Mouse (Mus musculus) olfactory bulb, adult 2 months (tissue): ENCODE measurements around the gene Tlcd2. TPM values are rescaled to one million over a fixed set of nuclear protein-coding genes. Genes with fewer than 3 reads are reported as not detected.

Experiments used
- H3K27ac ChIP-seq: fragments of 200-500 bp; 2 replicates; pipeline ENCODE4 v1.5.1; 2012; ENCODE audit warnings: low read depth, low read length; ENCODE audit not compliant: insufficient read depth
- H3K4me1 ChIP-seq: fragments of 200-500 bp; 2 replicates; pipeline ENCODE4 v1.6.1; 2012; ENCODE audit warnings: low read length; ENCODE audit not compliant: control insufficient read depth, insufficient read depth
- H3K4me3 ChIP-seq: fragments of 200-500 bp; 2 replicates; pipeline ENCODE4 v1.5.1; 2012; ENCODE audit warnings: mild to moderate bottlenecking, low read depth, low read length, moderate library complexity; ENCODE audit not compliant: insufficient read depth
- CTCF ChIP-seq: fragments of 200-500 bp; IDR thresholded peaks from 2 replicates; pipeline ENCODE4 v1.5.1; 2012; ENCODE audit warnings: low read depth, mild to moderate bottlenecking, low read length, moderate library complexity; ENCODE audit not compliant: insufficient read depth
- POLR2A ChIP-seq: fragments of 200-500 bp; IDR thresholded peaks from 2 replicates; pipeline ENCODE4 v1.6.1; 2012; ENCODE audit warnings: mild to moderate bottlenecking, low read depth, low read length, moderate library complexity; ENCODE audit not compliant: insufficient read depth
- WGBS: fragments of 180-500 bp; shearing (Covaris S2); methylation state at CpG from one replicate; pipeline ENCODE4 v1.1.7; 2018; 5-methylcytosine and 5-hydroxymethylcytosine counted together
- polyA plus RNA-seq: library from polyadenylated mRNA; stranded (reverse); fragments of >200 nt; gene quantifications from 2 replicates; pipeline ENCODE4 v1.2.4, GENCODE M21; 2012; ENCODE audit warnings: low replicate concordance; ENCODE audit not compliant: missing spikeins, insufficient read depth, insufficient read length

The Tlcd2 gene
- polyA plus RNA-seq, 1 experiment, result not detected

DNA sequence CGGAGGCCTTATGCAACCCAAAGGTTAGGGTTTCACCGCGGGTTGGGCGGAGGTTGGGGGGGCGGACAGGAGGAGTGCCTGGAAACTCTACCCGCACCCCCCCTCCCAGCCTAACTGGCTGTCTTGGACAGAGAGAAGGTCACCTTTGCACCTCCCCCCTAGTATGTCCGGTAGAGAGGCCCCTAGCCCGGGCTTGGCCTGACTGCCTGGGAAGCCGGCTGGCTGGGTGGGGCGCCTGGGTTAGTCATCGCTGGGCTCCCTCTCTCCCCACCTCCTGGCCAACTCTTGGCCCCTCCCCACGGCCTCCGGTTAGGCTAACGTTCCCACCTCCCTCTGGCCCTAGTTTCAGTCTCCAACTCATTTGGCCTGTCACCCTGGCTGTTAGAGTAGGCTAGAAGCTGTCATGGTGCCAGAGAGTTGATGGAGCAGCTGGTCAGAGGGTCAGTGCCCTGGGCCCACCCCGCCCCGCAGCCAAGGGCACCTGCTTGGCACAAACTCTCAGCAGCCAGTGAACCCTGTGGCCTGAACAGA lies 803 bp downstream of the Tlcd2 start:
- WGBS, result 4% methylated on average over 15 of the region's 16 CpGs
- Histone ChIP-seq H3K27ac (peak overlapping the region; percentile 20; the same call in 1 of the 2 replicates), H3K4me3 (peak overlapping the region; percentile 80), H3K4me1 (peaks cover 28% of the 10 kb centered on the region)
- TF ChIP-seq POLR2A, result no peak
- no peak for TF ChIP-seq CTCF

DNA sequence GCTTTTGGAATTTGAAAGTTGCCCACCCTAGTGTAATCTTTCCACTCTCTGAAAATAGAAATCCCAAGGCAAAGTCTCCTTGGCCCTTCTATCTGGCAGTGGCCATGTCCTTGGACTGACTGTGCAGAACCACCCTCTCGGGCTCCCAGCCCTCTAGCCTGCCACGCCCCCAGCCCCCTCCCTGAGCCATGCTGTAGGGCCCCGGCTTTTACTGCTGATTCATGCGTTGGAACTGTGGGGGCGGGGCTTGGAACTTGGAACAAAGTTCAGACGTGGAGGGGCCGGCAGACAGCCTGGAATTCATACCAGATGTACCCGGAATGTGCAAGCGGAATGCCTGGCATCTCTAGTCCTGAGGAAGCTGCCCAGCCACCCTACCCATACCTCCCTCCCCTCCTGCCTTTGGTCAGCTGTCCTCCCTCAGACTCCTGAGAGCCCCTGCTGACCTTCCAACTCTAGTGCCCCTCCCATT lies 1.4 kb downstream of the Tlcd2 start:
- TF ChIP-seq POLR2A (no peak), CTCF (no peak)
- H3K27ac ChIP-seq, result no peak overlapping the region; the same call in 1 of the 2 replicates
- H3K4me3 ChIP-seq, result peak overlapping the region; percentile 12; the same call in 1 of the 2 replicates

DNA sequence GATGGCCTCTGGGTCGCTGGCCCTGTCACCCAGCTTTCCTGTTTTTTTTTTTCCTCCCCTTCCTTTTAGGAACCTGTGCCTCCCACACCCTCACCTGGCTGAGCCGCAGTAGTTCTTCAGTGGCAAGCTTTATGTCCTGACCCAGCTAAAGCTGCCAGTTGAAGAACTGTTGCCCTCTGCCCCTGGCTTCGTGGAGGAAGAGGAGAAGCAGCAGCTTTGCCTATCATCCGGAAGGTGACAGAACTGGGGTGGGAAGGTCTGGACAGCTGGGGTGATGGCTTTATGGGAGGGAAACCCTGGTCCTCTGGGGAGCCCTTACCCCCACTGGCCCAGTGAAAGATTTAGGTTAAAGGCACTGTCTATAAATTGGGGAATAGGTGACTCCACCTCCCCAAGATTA lies 2.1 kb downstream of the Tlcd2 start:
- no peak overlapping the region for H3K27ac ChIP-seq
- TF ChIP-seq CTCF (no peak), POLR2A (no peak)
- 83% methylated on average over 4 of the region's 4 CpGs for WGBS
- H3K4me1 ChIP-seq, result peaks cover 34% of the 10 kb centered on the region
- no peak overlapping the region for H3K4me3 ChIP-seq

More for the DNA sequence above, 1.4 kb downstream of the Tlcd2 start:
- WGBS, result 10% methylated on average over 9 of the region's 9 CpGs
- peaks cover 31% of the 10 kb centered on the region for H3K4me1 ChIP-seq

GRCm38 (mm10) chr11:75464417-75464816 lies 2.9 kb downstream of the Tlcd2 start:
- WGBS, result 83% methylated on average over 6 of the region's 6 CpGs
- TF ChIP-seq CTCF (no peak), POLR2A (no peak)

DNA sequence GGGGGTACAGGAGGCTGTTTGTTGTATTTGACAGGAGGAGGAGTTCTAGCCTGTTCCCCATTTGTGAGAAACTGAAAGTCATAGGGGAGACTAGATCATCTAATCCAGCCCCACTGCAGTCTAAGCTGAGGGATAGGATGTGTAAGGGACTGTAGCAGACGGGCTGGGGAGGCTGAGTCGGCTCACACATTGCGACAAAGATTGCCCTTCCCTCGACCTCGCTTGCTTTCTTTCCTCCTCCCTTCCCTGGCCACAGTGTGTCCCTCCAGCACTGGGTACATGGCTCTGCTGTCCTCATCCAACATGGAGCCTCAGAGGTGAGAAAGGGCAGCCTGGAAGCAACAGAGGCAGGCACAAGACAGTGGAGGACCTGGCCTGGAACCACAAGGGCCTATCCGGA lies 3.5 kb downstream of the Tlcd2 start:
- Histone ChIP-seq H3K4me3 (no peak overlapping the region), H3K27ac (no peak overlapping the region), H3K4me1 (peaks cover 25% of the 10 kb centered on the region)
- WGBS, result 87% methylated on average over 6 of the region's 6 CpGs
- TF ChIP-seq CTCF (no peak), POLR2A (no peak)

More at GRCm38 (mm10) chr11:75464417-75464816, 2.9 kb downstream of the Tlcd2 start:
- Histone ChIP-seq H3K4me1 (peaks cover 31% of the 10 kb centered on the region), H3K4me3 (no peak overlapping the region), H3K27ac (no peak overlapping the region)

- TF ChIP-seq POLR2A (no peak), CTCF (no peak)
- no peak overlapping the region for H3K4me3 ChIP-seq
- H3K27ac ChIP-seq, result no peak overlapping the region
- WGBS, result 99% methylated on average over 4 of the region's 4 CpGs
- H3K4me1 ChIP-seq, result peaks cover 24% of the 10 kb centered on the region
Observed at GRCm38 (mm10) chr11:75466731-75467505, 5.4 kb downstream of the Tlcd2 start.

DNA sequence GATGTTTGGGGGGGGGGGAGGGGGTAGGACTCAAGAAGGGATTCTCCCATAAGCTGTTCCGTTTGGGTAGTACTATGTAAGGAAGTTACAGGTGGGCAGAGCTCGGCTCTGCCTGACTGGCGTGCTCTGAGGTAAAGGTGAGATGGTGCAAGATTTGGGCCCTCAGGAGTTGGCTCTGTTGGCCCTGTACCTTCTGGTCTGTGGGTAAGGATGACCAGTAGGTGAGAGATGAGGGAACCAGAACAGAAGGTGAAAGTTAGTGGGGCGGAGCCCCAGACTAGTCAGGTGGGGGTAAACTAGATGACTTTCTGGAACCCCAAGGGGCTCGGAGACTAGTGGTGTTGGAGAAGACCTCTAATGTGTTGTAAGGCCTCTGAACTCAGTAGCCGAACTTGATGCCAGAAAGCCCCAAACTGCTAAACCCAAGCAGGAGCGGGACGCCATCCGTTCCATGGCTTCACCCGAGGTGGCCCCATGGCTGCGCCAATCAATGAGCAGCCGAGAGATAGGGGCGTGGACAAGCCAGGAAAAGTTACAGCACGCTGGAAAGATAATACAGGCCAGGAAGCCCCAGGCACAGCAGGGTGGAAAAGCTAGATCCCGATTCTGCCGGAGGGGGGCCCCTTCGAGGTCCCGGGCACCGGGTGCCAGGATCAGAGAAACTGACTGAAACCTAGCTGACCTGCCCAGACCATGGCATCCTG lies 6.1 kb downstream of the Tlcd2 start:
- no peak overlapping the region for H3K27ac ChIP-seq
- WGBS, result 22% methylated on average over 19 of the region's 19 CpGs
- TF ChIP-seq CTCF (no peak), POLR2A (no peak)
- peaks cover 18% of the 10 kb centered on the region for H3K4me1 ChIP-seq
- H3K4me3 ChIP-seq, result peak overlapping the region; percentile 10; the same call in 1 of the 2 replicates

GRCm38 (mm10) chr11:75468410-75468809 lies 6.9 kb downstream of the Tlcd2 start:
- TF ChIP-seq POLR2A (no peak), CTCF (no peak)
- WGBS, result 67% methylated on average over 7 of the region's 7 CpGs
- Histone ChIP-seq H3K4me3 (no peak overlapping the region), H3K27ac (no peak overlapping the region), H3K4me1 (peaks cover 12% of the 10 kb centered on the region)

- Histone ChIP-seq H3K27ac (no peak overlapping the region), H3K4me3 (no peak overlapping the region), H3K4me1 (peaks cover 8% of the 10 kb centered on the region)
- WGBS, result 96% methylated on average over 4 of the region's 4 CpGs
- no peak for TF ChIP-seq POLR2A
- TF ChIP-seq CTCF, result no peak
Observed at GRCm38 (mm10) chr11:75469261-75469660, 7.7 kb downstream of the Tlcd2 start.
